Mouse (Mus musculus) lung, embryonic 16.5 days (tissue): Measurements from ENCODE around the gene Btbd35f9. TPM values are rescaled to one million over a fixed set of nuclear protein-coding genes. Genes with fewer than 3 reads are reported as not detected.
"Not testable (repeated sequence)": the region's sequence is repeated elsewhere in the genome, so short reads cannot be mapped to it uniquely, and the experiment has no call there.

ENCODE experiments used
- ATAC-seq: fragments of 200-750 bp; cut with Nextera tagmentation; 2 replicates; pipeline ENCODE4 v1.8.0; 2017; ENCODE audit warnings: low read depth, mild to moderate bottlenecking, moderate library complexity
- H3K27ac ChIP-seq: fragments of 300-500 bp; sonication (generic); 2 replicates; pipeline ENCODE4 v1.5.1; 2014; ENCODE audit warnings: mild to moderate bottlenecking, control low read depth, low read length
- H3K27me3 ChIP-seq: fragments of 300-500 bp; sonication (generic); 2 replicates; pipeline ENCODE4 v1.6.1; 2014; ENCODE audit warnings: low read depth, low read length, mixed read lengths; ENCODE audit not compliant: control insufficient read depth, insufficient read depth
- H3K36me3 ChIP-seq: fragments of 300-500 bp; sonication (generic); 2 replicates; pipeline ENCODE4 v1.6.1; 2014; ENCODE audit warnings: low read length; ENCODE audit not compliant: control insufficient read depth, insufficient read depth
- H3K4me1 ChIP-seq: fragments of 300-500 bp; sonication (generic); replicated peaks from 2 replicates; pipeline ENCODE4 v1.6.1; 2014; ENCODE audit warnings: low read length, mixed read lengths; ENCODE audit not compliant: control insufficient read depth, insufficient read depth
- H3K4me2 ChIP-seq: fragments of 300-500 bp; sonication (generic); 2 replicates; pipeline ENCODE4 v1.6.1; 2014; ENCODE audit warnings: low read depth, low read length, control low read depth
- H3K4me3 ChIP-seq: fragments of 300-500 bp; sonication (generic); 2 replicates; pipeline ENCODE4 v1.5.1; 2014; ENCODE audit warnings: mild to moderate bottlenecking, low read length, control low read depth
- H3K9ac ChIP-seq: fragments of 300-500 bp; sonication (generic); 2 replicates; pipeline ENCODE4 v1.6.1; 2014; ENCODE audit warnings: low read length, control low read depth
- H3K9me3 ChIP-seq: fragments of 300-500 bp; sonication (generic); 2 replicates; pipeline ENCODE4 v1.6.1; 2016; ENCODE audit warnings: low read length; ENCODE audit not compliant: control insufficient read depth
- WGBS: fragments of 180-500 bp; shearing (Covaris S2); extraction: QIAGEN DNeasy Blood & Tissue Kit; methylation state at CpG from one replicate; pipeline ENCODE4 v1.1.7; 2014; 5-methylcytosine and 5-hydroxymethylcytosine counted together
- polyA plus RNA-seq: library from polyadenylated mRNA; unstranded; fragments of >200 nt; fragmentation: Nextera tagmentation; extraction: Ambion mirVana; gene quantifications from 2 replicates; pipeline ENCODE4 v1.2.1, GENCODE M21; 2015

Gene Btbd35f9
- polyA plus RNA-seq, result not detected in 2 replicates

GRCm38 (mm10) chrX:34161399-34161798, at the start of gene Btbd35f9:
Gene Btbd35f9, minus strand, starts transcription at chrX:34161499.
- H3K4me2 ChIP-seq, H3K4me1 ChIP-seq, H3K27me3 ChIP-seq, H3K9me3 ChIP-seq, H3K27ac ChIP-seq, H3K36me3 ChIP-seq, H3K9ac ChIP-seq, H3K4me3 ChIP-seq, ATAC-seq: not testable (repeated sequence)
- no CpG with 5 or more reads among the region's 5 CpGs for WGBS

Other genes starting within 250 kb of the Btbd35f9 start
- not detected in 2 replicates for gene Btbd35f6, start 205.0 kb downstream of the Btbd35f9 start, polyA plus RNA-seq
- gene Gm21870, start 174.7 kb downstream of the Btbd35f9 start, polyA plus RNA-seq, result not detected in 2 replicates
- gene Spin2g, start 77.2 kb upstream of the Btbd35f9 start, polyA plus RNA-seq, result not detected in 2 replicates